Mouse (Mus musculus) adrenal gland, adult 8-10 months (tissue): ENCODE data around the gene Zfp131. TPM values are rescaled to one million over a fixed set of nuclear protein-coding genes. Genes with fewer than 3 reads are reported as not detected.
"Not testable (repeated sequence)": the region's sequence is repeated elsewhere in the genome, so short reads cannot be mapped to it uniquely, and the experiment has no call there.

ENCODE experiments used
- DNase-seq: peaks from one replicate; pipeline ENCODE4 v3.0.0; 2022
- total RNA-seq, 4 experiments: library from RNA; stranded (reverse); gene quantifications; 2 replicates each; pipeline ENCODE4 v1.2.4; 2022

Gene Zfp131
- total RNA-seq, result 10 to 100 TPM; 30.8 to 39.5 (median 34.5) TPM

GRCm38 (mm10) chr13:119790761-119791579 is at the start of gene Zfp131:
Zfp131 (minus strand) TSS chr13:119790889.
- peak; percentile 91 for DNase-seq

- DNase-seq, result not testable (repeated sequence)
Observed at GRCm38 (mm10) chr13:119839982-119840381, 49.3 kb upstream of the Zfp131 start.

GRCm38 (mm10) chr13:119837719-119838337 is 47.1 kb upstream of the Zfp131 start:
- peak; percentile 20 for DNase-seq

DNA sequence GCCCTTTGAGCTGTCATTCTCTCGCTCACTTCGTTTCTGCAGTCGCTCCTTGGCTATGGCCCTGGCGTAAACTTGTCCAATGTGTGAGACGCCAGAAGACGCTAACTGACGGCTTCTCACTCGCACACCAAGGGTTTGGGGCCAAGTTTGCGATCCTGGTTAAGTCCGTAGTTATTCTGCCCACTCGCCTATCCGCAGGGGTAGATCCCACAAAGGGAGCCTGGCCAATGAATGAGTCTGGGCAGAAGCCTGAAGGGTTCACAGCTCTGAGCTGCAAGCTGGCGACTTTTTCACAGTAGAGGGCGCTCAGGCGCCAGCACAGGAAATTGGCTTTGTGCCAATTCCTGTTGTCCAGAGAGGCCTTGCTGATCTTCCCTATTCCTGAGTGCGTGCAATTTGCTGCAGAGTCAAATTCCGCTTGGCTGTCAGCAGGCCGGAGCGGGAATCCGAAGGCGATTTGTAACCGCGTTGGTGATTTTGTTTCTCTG is 45.7 kb upstream of the Zfp131 start:
- DNase-seq, result peak; percentile 9

- peak; percentile 17 for DNase-seq
Observed at GRCm38 (mm10) chr13:119835320-119836056, 44.8 kb upstream of the Zfp131 start, which contains the start of gene D13Ertd608e. D13Ertd608e (plus strand) TSS chr13:119836006.

GRCm38 (mm10) chr13:119830116-119830515 is 39.4 kb upstream of the Zfp131 start, which contains the start of gene AF067063:
AF067063 (minus strand) TSS chr13:119830216.
- not testable (repeated sequence) for DNase-seq

- no peak for DNase-seq
Observed at GRCm38 (mm10) chr13:119817579-119818206, 27.0 kb upstream of the Zfp131 start.

DNA sequence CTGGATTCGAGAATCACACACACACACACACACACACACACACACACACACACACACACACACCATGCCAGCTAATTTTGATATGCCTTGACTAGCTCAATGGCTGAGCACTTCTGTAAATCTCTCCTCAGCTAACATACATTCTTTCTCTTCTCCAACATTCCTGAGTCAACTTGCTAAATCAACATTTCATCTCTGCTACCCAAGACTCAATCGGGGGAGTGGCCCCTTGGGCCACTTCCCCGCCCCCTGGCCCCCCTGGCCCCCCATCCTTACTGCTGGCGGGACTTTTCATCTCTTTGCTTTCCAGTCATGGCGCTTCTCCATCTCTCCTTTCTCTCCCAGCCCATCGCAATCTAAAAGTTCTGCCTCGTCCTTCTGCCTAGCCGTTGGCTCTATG is 26.1 kb upstream of the Zfp131 start:
- no peak for DNase-seq

DNA sequence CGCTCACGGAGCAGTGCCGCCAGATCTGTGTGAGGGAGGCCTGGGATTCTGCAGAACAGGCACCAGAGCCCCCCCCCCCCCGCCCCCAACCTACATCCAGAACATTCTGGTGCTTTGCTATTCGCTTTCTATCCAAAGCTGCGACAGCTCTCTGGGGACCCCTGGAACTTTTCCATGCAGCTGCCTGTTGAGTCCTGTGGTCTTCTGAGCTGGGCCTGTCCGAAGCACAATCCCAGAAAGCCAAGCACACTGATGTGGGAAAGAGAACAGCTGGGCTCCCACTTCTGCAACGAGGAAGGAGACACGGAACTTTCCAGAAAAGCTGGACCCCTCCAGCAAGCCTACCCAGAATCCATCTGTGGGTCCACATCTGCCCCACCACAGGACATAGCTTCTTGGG is 19.3 kb upstream of the Zfp131 start:
- DNase-seq, result no peak

DNA sequence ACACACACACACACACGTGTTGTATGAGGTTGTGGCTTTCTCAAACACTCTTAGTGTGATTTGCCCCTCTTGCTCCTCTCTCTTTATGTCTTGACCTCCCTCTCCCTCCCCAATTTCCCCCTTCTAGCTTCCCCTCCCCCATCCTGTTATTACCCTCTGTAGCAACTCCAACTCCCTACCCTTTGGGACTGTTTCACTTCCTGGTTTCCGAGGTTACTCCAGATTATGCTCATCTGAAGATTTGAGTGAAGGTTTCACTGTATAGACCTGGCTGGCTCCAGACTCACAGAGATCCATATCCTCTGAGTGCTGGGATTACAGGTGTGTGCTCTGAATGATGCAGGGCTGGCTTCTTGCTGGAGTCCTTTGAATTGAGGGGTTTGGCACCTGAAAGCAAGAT is 18.2 kb upstream of the Zfp131 start:
- no peak for DNase-seq

- no peak for DNase-seq
Observed at GRCm38 (mm10) chr13:119797656-119798055, 7.0 kb upstream of the Zfp131 start.

GRCm38 (mm10) chr13:119792791-119793404 is 2.2 kb upstream of the Zfp131 start:
- no peak for DNase-seq

DNA sequence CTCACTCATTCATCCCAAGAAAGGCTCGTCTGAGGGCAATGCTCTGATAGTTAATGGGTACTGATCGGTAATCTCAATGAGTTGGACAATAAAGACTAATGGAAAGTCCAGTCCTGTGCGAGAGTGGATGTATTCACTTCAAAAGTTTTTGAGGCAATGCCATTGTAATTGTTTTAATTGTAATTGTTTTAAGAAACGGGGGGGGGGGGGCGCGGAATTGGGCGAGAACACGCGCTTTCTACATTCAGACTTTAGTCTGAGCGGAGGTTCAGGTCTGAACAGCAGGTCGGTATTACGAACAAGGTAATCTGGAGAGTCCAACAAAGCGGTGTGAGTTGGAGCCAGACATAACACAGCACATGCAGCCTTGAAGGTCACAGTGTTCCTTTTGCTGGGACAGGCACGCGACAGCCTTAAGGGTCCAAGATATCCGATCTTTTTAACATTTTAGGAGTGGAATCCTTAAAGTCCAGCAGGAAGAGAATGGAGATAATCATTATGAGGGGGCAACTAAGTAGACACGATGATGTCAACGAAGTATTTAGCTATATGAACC is 969 bp upstream of the Zfp131 start:
- DNase-seq, result no peak

GRCm38 (mm10) chr13:119789851-119790717 is 605 bp downstream of the Zfp131 start:
- peak; percentile 60 for DNase-seq

DNA sequence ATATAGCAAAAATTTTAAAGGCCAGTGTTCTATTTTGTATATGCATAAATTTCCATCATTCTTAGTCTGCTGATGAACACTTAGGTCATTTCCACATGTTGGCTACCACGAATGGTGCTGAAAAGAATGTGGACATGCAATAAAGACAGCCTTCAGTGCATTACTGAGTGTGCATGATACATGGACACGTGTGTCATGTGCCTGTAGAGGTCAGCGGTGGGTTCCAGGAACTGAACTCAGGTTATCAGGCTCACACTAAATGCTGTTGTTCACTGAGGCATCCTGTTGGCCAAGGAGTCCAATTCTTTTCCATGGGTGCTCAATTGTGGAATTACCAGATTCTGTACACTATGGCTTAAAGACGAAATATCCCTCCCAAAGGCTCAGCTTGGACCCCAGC is 7.1 kb downstream of the Zfp131 start:
- no peak for DNase-seq

DNA sequence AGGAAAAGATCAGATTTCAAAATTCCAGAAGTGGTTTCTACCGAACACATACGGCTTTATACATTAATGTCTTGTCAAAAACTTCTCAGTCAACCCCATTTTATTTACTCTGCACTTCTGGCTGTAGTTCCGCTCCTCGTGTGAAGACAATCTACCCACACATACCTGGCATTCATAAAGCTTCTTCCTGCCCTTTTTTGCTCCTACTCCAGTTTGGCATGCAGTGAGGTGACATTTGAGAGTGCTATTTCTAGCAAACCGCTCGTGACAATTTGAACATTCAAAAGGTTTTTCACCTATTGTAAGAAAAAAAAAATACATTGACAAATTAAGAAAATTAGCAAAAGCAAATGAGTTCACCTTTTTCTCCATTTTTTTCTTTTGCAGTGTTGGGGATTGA is 22.1 kb downstream of the Zfp131 start:
- no peak for DNase-seq

DNA sequence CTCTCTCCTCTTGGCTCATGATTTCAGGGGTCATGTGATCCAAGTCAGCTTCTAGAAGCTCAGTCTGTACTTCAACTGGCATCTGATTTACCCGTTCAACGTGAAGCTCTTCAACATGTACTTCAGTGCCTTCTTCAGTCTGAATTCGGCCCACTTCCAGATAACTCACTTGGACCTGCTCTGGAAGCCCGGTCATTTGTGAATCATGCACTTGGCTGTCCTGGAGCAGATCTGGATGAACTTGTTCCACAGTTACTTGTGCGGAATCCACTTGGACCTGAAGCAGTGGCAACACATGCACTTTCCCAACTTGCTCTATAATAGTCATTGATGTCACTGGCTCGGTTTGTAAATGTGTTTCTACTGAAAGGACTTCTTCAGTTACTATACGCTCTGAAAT is 24.2 kb downstream of the Zfp131 start:
- DNase-seq, result no peak

- no peak for DNase-seq
Observed at GRCm38 (mm10) chr13:119756831-119757230, 33.9 kb downstream of the Zfp131 start.

GRCm38 (mm10) chr13:119755681-119756471 is 34.8 kb downstream of the Zfp131 start, which contains the start of gene Nim1k:
Nim1k (minus strand) TSS chr13:119755882.
- DNase-seq, result peak; percentile 86

GRCm38 (mm10) chr13:119755141-119755547 is 35.5 kb downstream of the Zfp131 start:
- no peak for DNase-seq
